Mouse (Mus musculus): ENCODE results near the gene Pmch. TPM values are rescaled to one million over a fixed set of nuclear protein-coding genes. Genes with fewer than 3 reads are reported as not detected.

Gene Pmch
- polyA plus RNA-seq, 1 experiment from 2014 or later = not detected

GRCm38 (mm10) chr10:88113290-88113689 is 22.4 kb downstream of the Pmch start:
- Histone ChIP-seq H3K36me3 (ENCODE audit: control insufficient read depth, insufficient read depth, low read length) (peaks cover 8% of the 10 kb centered on the region; the same call in 1 of the 2 replicates), H3K4me2 (replicated peaks; ENCODE audit: low read depth, low read length) (no peak overlapping the region), H3K4me3 (ENCODE audit: low read length) (no peak overlapping the region), H3K27ac (ENCODE audit: low read depth, low read length) (no peak overlapping the region), H3K27me3 (ENCODE audit: control insufficient read depth, insufficient read depth, low read length) (no peaks in the 10 kb centered on the region), H3K9ac (ENCODE audit: low read depth, low read length) (no peak overlapping the region), H3K9me3 (ENCODE audit: control insufficient read depth, low read length) (no peaks in the 10 kb centered on the region), H3K4me1 (ENCODE audit: control insufficient read depth, insufficient read depth, low read length) (no peaks in the 10 kb centered on the region)
- 92% methylated on average over 2 of the region's 2 CpGs for WGBS
- no peak for ATAC-seq (ENCODE audit: low FRiP score, low TSS enrichment)

DNA sequence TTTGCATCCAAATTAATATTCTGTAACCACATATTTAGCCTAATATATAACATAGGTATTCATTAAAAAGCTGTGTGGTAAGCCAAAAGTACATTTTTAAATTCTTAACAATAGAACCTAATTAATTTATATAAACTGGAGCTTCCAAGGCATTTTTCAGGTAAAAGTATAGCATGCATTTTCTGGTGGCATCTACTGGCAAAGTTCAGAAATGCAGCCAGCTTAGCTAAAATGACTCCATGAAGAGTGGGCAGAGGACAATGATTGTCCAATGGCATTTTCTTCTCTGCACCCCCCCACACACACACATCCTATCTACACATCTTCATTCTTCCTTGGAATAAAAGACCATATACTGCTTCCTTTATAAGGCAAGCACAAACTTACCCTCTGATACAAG is 28.8 kb downstream of the Pmch start:
- Histone ChIP-seq H3K9me3 (ENCODE audit: control insufficient read depth, low read length) (no peaks in the 10 kb centered on the region), H3K4me3 (ENCODE audit: low read length) (no peak overlapping the region), H3K4me1 (ENCODE audit: control insufficient read depth, insufficient read depth, low read length) (no peaks in the 10 kb centered on the region), H3K27me3 (ENCODE audit: control insufficient read depth, insufficient read depth, low read length) (no peaks in the 10 kb centered on the region), H3K9ac (ENCODE audit: low read depth, low read length) (no peak overlapping the region), H3K4me2 (replicated peaks; ENCODE audit: low read depth, low read length) (no peak overlapping the region), H3K36me3 (ENCODE audit: control insufficient read depth, insufficient read depth, low read length) (peaks cover 2% of the 10 kb centered on the region; the same call in 1 of the 2 replicates), H3K27ac (ENCODE audit: low read depth, low read length) (no peak overlapping the region)
- ATAC-seq (ENCODE audit: low FRiP score, low TSS enrichment) = no peak

- Histone ChIP-seq H3K9me3 (ENCODE audit: control insufficient read depth, low read length) (no peaks in the 10 kb centered on the region), H3K36me3 (ENCODE audit: control insufficient read depth, insufficient read depth, low read length) (peaks cover 4% of the 10 kb centered on the region; the same call in 1 of the 2 replicates), H3K9ac (ENCODE audit: low read depth, low read length) (no peak overlapping the region), H3K27me3 (ENCODE audit: control insufficient read depth, insufficient read depth, low read length) (no peaks in the 10 kb centered on the region), H3K27ac (ENCODE audit: low read depth, low read length) (no peak overlapping the region), H3K4me2 (replicated peaks; ENCODE audit: low read depth, low read length) (no peak overlapping the region), H3K4me3 (ENCODE audit: low read length) (no peak overlapping the region), H3K4me1 (ENCODE audit: control insufficient read depth, insufficient read depth, low read length) (no peaks in the 10 kb centered on the region)
- no peak for ATAC-seq (ENCODE audit: low FRiP score, low TSS enrichment)
- WGBS = 92% methylated on average over 16 of the region's 16 CpGs
These were observed 44.8 kb downstream of the Pmch start for GRCm38 (mm10) chr10:88135630-88136029.

Other genes starting within 250 kb of the Pmch start
- 24.5 and 28.2 TPM in 2 replicates for gene Igf1, start 232.8 kb upstream of the Pmch start, polyA plus RNA-seq (2014; fragmentation: Nextera tagmentation; extraction: Ambion mirVana)
- 9.3 and 14.1 TPM in 2 replicates for gene Parpbp, start 55.9 kb downstream of the Pmch start, polyA plus RNA-seq (2014; fragmentation: Nextera tagmentation; extraction: Ambion mirVana)
- gene Nup37, start 55.9 kb downstream of the Pmch start, polyA plus RNA-seq (2014; fragmentation: Nextera tagmentation; extraction: Ambion mirVana) = 102 and 127 TPM in 2 replicates
- gene Washc3, start 110.0 kb downstream of the Pmch start, polyA plus RNA-seq (2014; fragmentation: Nextera tagmentation; extraction: Ambion mirVana) = 60.1 and 79.3 TPM in 2 replicates

Data from kidney, embryonic 14.5 days (tissue).